Mouse (Mus musculus) stomach, postnatal 0 days (tissue): ENCODE measurements around the gene Tomm6. TPM values are rescaled to one million over a fixed set of nuclear protein-coding genes. Genes with fewer than 3 reads are reported as not detected.

ENCODE experiments used
- ATAC-seq: fragments of 200-750 bp; cut with Nextera tagmentation; 2 replicates; pipeline ENCODE4 v1.8.0; 2017; ENCODE audit not compliant: low FRiP score, low TSS enrichment
- DNase-seq: peaks from one replicate; pipeline ENCODE4 v3.0.0-alpha.2; 2016; ENCODE audit warnings: low spot score
- H3K27ac ChIP-seq: fragments of 300-500 bp; sonication (generic); replicated peaks from 2 replicates; pipeline ENCODE4 v1.5.1; 2014; ENCODE audit warnings: mild to moderate bottlenecking, control low read depth
- H3K27me3 ChIP-seq: fragments of 300-500 bp; sonication (generic); 2 replicates; pipeline ENCODE4 v1.6.1; 2014; ENCODE audit warnings: low read length; ENCODE audit not compliant: control insufficient read depth, insufficient read depth
- H3K36me3 ChIP-seq: fragments of 300-500 bp; sonication (generic); 2 replicates; pipeline ENCODE4 v1.6.1; 2014; ENCODE audit warnings: low read length, mixed read lengths; ENCODE audit not compliant: control insufficient read depth, insufficient read depth
- H3K4me1 ChIP-seq: fragments of 300-500 bp; sonication (generic); replicated peaks from 2 replicates; pipeline ENCODE4 v1.6.1; 2014; ENCODE audit warnings: antibody characterized with exemption; ENCODE audit not compliant: control insufficient read depth, insufficient read depth
- H3K4me2 ChIP-seq: fragments of 300-500 bp; sonication (generic); replicated peaks from 2 replicates; pipeline ENCODE4 v1.6.1; 2014; ENCODE audit warnings: low read depth, mild to moderate bottlenecking, control low read depth, moderate library complexity
- H3K4me3 ChIP-seq: fragments of 300-500 bp; sonication (generic); 2 replicates; pipeline ENCODE4 v1.5.1; 2014; ENCODE audit warnings: low read depth, low read length, control low read depth
- H3K9ac ChIP-seq: fragments of 300-500 bp; sonication (generic); 2 replicates; pipeline ENCODE4 v1.6.1; 2014; ENCODE audit warnings: mild to moderate bottlenecking, low read length, control low read depth, mixed read lengths
- H3K9me3 ChIP-seq: fragments of 300-500 bp; sonication (generic); 2 replicates; pipeline ENCODE4 v1.6.1; 2016; ENCODE audit warnings: low read length; ENCODE audit not compliant: control insufficient read depth
- CTCF ChIP-seq: IDR thresholded peaks from 2 replicates; pipeline ENCODE4 v1.5.1; 2016; ENCODE audit warnings: antibody characterized with exemption, low read depth, mild to moderate bottlenecking, moderate library complexity
- EP300 ChIP-seq: optimal IDR thresholded peaks from 2 replicates; pipeline ENCODE3; 2016; ENCODE audit warnings: antibody characterized with exemption
- WGBS: fragments of 180-500 bp; shearing (Covaris S2); extraction: QIAGEN DNeasy Blood & Tissue Kit; methylation state at CpG from one replicate; pipeline ENCODE4 v1.1.7; 2014; 5-methylcytosine and 5-hydroxymethylcytosine counted together
- polyA plus RNA-seq: library from polyadenylated mRNA; unstranded; fragments of >200 nt; fragmentation: Nextera tagmentation; extraction: Ambion mirVana; gene quantifications from 2 replicates; pipeline ENCODE4 v1.2.1, GENCODE M21; 2015

Tomm6 gene
- polyA plus RNA-seq: 353 and 386 TPM in 2 replicates

- H3K27me3 ChIP-seq: no peaks in the 10 kb centered on the region
- H3K36me3 ChIP-seq: 0 out of 2 replicates have a peak, but pooled peaks cover 2% of the 10 kb centered on the region
- 0% methylated on average over 9 of the region's 9 CpGs for WGBS
- peak within 1 kb of the TSS; percentile 81 for H3K9ac ChIP-seq
- peak within 1 kb of the TSS; percentile 94 for H3K4me2 ChIP-seq
- peak within 1 kb of the TSS; percentile 79 for H3K4me3 ChIP-seq
- TF ChIP-seq CTCF (no peak), EP300 (no peak)
- no peaks in the 10 kb centered on the region for H3K9me3 ChIP-seq
- H3K27ac ChIP-seq: peak within 1 kb of the TSS; percentile 82
- H3K4me1 ChIP-seq: 0 out of 2 replicates have a peak, but pooled peaks cover 3% of the 10 kb centered on the region
- ATAC-seq: no peak
- DNase-seq: no peak
Observed at GRCm38 (mm10) chr17:47688344-47688607, at the start of gene Tomm6. Gene Tomm6 (minus strand): TSS chr17:47688386.

- WGBS: 0% methylated on average over 32 of the region's 60 CpGs
- DNase-seq (peak; percentile 90), ATAC-seq (peak; percentile 87)
- H3K4me1 ChIP-seq: peaks cover 3% of the 10 kb centered on the region
- H3K4me2 ChIP-seq: peak overlapping the region; percentile 91
- H3K36me3 ChIP-seq: no peaks in the 10 kb centered on the region
- peak overlapping the region; percentile 90 for H3K27ac ChIP-seq
- peak overlapping the region; percentile 78 for H3K4me3 ChIP-seq
- no peaks in the 10 kb centered on the region for H3K27me3 ChIP-seq
- H3K9ac ChIP-seq: peak overlapping the region; percentile 72
- H3K9me3 ChIP-seq: no peaks in the 10 kb centered on the region
- TF ChIP-seq EP300 (no peak), CTCF (no peak)
Observed at GRCm38 (mm10) chr17:47737271-47738065, 49.3 kb upstream of the Tomm6 start.

GRCm38 (mm10) chr17:47736856-47737255 is 48.7 kb upstream of the Tomm6 start, which contains the start of gene Tfeb:
Gene Tfeb (plus strand): TSS chr17:47737030.
- no peaks in the 10 kb centered on the region for H3K9me3 ChIP-seq
- under 1% methylated on average over 34 of the region's 47 CpGs for WGBS
- H3K27me3 ChIP-seq: no peaks in the 10 kb centered on the region
- TF ChIP-seq EP300: no peak
- peak; percentile 95 for TF ChIP-seq CTCF
- H3K4me2 ChIP-seq: peak within 1 kb of the TSS; percentile 91
- H3K9ac ChIP-seq: peak within 1 kb of the TSS; percentile 72
- ATAC-seq: peak; percentile 85
- no peaks in the 10 kb centered on the region for H3K36me3 ChIP-seq
- H3K4me3 ChIP-seq: peak within 1 kb of the TSS; percentile 78
- peak; percentile 97 for DNase-seq
- peaks cover 3% of the 10 kb centered on the region for H3K4me1 ChIP-seq
- H3K27ac ChIP-seq: peak within 1 kb of the TSS; percentile 90

GRCm38 (mm10) chr17:47735553-47736100 is 47.4 kb upstream of the Tomm6 start:
- no peak overlapping the region for H3K9ac ChIP-seq
- 75% methylated on average over 14 of the region's 14 CpGs for WGBS
- peaks cover 4% of the 10 kb centered on the region for H3K4me1 ChIP-seq
- H3K4me3 ChIP-seq: no peak overlapping the region
- TF ChIP-seq EP300 (no peak), CTCF (no peak)
- H3K27me3 ChIP-seq: no peaks in the 10 kb centered on the region
- no peaks in the 10 kb centered on the region for H3K36me3 ChIP-seq
- DNase-seq (no peak), ATAC-seq (no peak)
- H3K4me2 ChIP-seq: no peak overlapping the region
- H3K9me3 ChIP-seq: no peaks in the 10 kb centered on the region
- H3K27ac ChIP-seq: no peak overlapping the region

- Histone ChIP-seq H3K9ac (no peak overlapping the region), H3K4me3 (no peak overlapping the region), H3K4me1 (0 out of 2 replicates have a peak, but pooled peaks cover 3% of the 10 kb centered on the region), H3K27me3 (no peaks in the 10 kb centered on the region), H3K9me3 (no peaks in the 10 kb centered on the region), H3K36me3 (no peaks in the 10 kb centered on the region), H3K27ac (no peak overlapping the region), H3K4me2 (no peak overlapping the region)
- TF ChIP-seq CTCF (peak; percentile 48), EP300 (no peak)
- no peak for ATAC-seq
- 50% methylated on average over 24 of the region's 24 CpGs for WGBS
- DNase-seq: no peak
Observed at GRCm38 (mm10) chr17:47730633-47731575, 42.7 kb upstream of the Tomm6 start.
